Mouse (Mus musculus): ENCODE results near the gene Fam50b. TPM values are rescaled to one million over a fixed set of nuclear protein-coding genes. Genes with fewer than 3 reads are reported as not detected.

The Fam50b gene
- polyA plus RNA-seq, 1 experiment from 2014 or later, result 0.12 TPM

- Histone ChIP-seq H3K27me3 (ENCODE audit: insufficient read depth, poor library complexity, severe bottlenecking) (no peaks in the 10 kb centered on the region), H3K4me3 (no peak overlapping the region), H3K36me3 (no peaks in the 10 kb centered on the region), H3K9me3 (no peaks in the 10 kb centered on the region), H3K4me1 (replicated peaks) (0 out of 2 replicates have a peak, but pooled peaks cover 3% of the 10 kb centered on the region), H3K27ac (no peak overlapping the region; the same call in 1 of the 2 replicates)
- 79% methylated on average over 4 of the region's 4 CpGs for WGBS
- no peak for DNase-seq (ENCODE audit: low spot score)
Measured at GRCm38 (mm10) chr13:34781611-34782009, 47.0 kb downstream of the Fam50b start.

GRCm38 (mm10) chr13:34784818-34785217 is 50.2 kb downstream of the Fam50b start:
- 0 out of 2 replicates have a peak, but pooled peaks cover 7% of the 10 kb centered on the region for H3K4me1 ChIP-seq (replicated peaks)
- no peak for DNase-seq (ENCODE audit: low spot score)
- no peak overlapping the region for H3K27ac ChIP-seq
- 87% methylated on average over 8 of the region's 8 CpGs for WGBS
- H3K9me3 ChIP-seq, result no peaks in the 10 kb centered on the region
- H3K36me3 ChIP-seq, result no peaks in the 10 kb centered on the region
- no peak overlapping the region for H3K4me3 ChIP-seq
- no peaks in the 10 kb centered on the region for H3K27me3 ChIP-seq (ENCODE audit: insufficient read depth, poor library complexity, severe bottlenecking)

- Histone ChIP-seq H3K4me3 (no peak overlapping the region), H3K9me3 (no peaks in the 10 kb centered on the region), H3K27ac (no peak overlapping the region), H3K4me1 (replicated peaks) (0 out of 2 replicates have a peak, but pooled peaks cover 4% of the 10 kb centered on the region), H3K36me3 (no peaks in the 10 kb centered on the region), H3K27me3 (ENCODE audit: insufficient read depth, poor library complexity, severe bottlenecking) (no peaks in the 10 kb centered on the region)
- no peak for DNase-seq (ENCODE audit: low spot score)
- 90% methylated on average over 5 of the region's 5 CpGs for WGBS
Measured at GRCm38 (mm10) chr13:34786634-34787033, 52.0 kb downstream of the Fam50b start.

GRCm38 (mm10) chr13:34787546-34787945 is 52.9 kb downstream of the Fam50b start:
- no peaks in the 10 kb centered on the region for H3K27me3 ChIP-seq (ENCODE audit: insufficient read depth, poor library complexity, severe bottlenecking)
- 68% methylated on average over 5 of the region's 5 CpGs for WGBS
- H3K27ac ChIP-seq, result no peak overlapping the region
- H3K9me3 ChIP-seq, result no peaks in the 10 kb centered on the region
- 0 out of 2 replicates have a peak, but pooled peaks cover 4% of the 10 kb centered on the region for H3K4me1 ChIP-seq (replicated peaks)
- DNase-seq (ENCODE audit: low spot score), result no peak
- no peak overlapping the region for H3K4me3 ChIP-seq
- no peaks in the 10 kb centered on the region for H3K36me3 ChIP-seq

GRCm38 (mm10) chr13:34789176-34789818 is 54.6 kb downstream of the Fam50b start:
- Histone ChIP-seq H3K36me3 (no peaks in the 10 kb centered on the region), H3K4me3 (no peak overlapping the region), H3K27ac (no peak overlapping the region), H3K27me3 (ENCODE audit: insufficient read depth, poor library complexity, severe bottlenecking) (no peaks in the 10 kb centered on the region), H3K9me3 (no peaks in the 10 kb centered on the region), H3K4me1 (replicated peaks) (0 out of 2 replicates have a peak, but pooled peaks cover 4% of the 10 kb centered on the region)
- no peak for DNase-seq (ENCODE audit: low spot score)
- 87% methylated on average over 3 of the region's 3 CpGs for WGBS

GRCm38 (mm10) chr13:34793066-34793465 is 58.4 kb downstream of the Fam50b start:
- Histone ChIP-seq H3K27ac (no peak overlapping the region), H3K9me3 (no peaks in the 10 kb centered on the region), H3K27me3 (ENCODE audit: insufficient read depth, poor library complexity, severe bottlenecking) (no peaks in the 10 kb centered on the region), H3K36me3 (no peaks in the 10 kb centered on the region), H3K4me3 (no peak overlapping the region), H3K4me1 (replicated peaks) (0 out of 2 replicates have a peak, but pooled peaks cover under 1% of the 10 kb centered on the region)
- DNase-seq (ENCODE audit: low spot score), result no peak
- WGBS, result 85% methylated on average over 7 of the region's 7 CpGs

GRCm38 (mm10) chr13:34793816-34794215 is 59.2 kb downstream of the Fam50b start:
- no peaks in the 10 kb centered on the region for H3K36me3 ChIP-seq
- H3K4me3 ChIP-seq, result no peak overlapping the region
- no peaks in the 10 kb centered on the region for H3K9me3 ChIP-seq
- H3K27me3 ChIP-seq (ENCODE audit: insufficient read depth, poor library complexity, severe bottlenecking), result no peaks in the 10 kb centered on the region
- no peak overlapping the region for H3K27ac ChIP-seq
- H3K4me1 ChIP-seq (replicated peaks), result no peaks in the 10 kb centered on the region
- WGBS, result 43% methylated on average over 2 of the region's 2 CpGs
- DNase-seq (ENCODE audit: low spot score), result peak; percentile 29

- Histone ChIP-seq H3K4me1 (replicated peaks) (no peaks in the 10 kb centered on the region), H3K9me3 (no peaks in the 10 kb centered on the region), H3K27me3 (ENCODE audit: insufficient read depth, poor library complexity, severe bottlenecking) (no peaks in the 10 kb centered on the region), H3K36me3 (no peaks in the 10 kb centered on the region), H3K27ac (no peak overlapping the region), H3K4me3 (no peak overlapping the region)
- no peak for DNase-seq (ENCODE audit: low spot score)
- whole genome bisulfite sequencing, result 78% methylated on average over 2 of the region's 2 CpGs
Measured at GRCm38 (mm10) chr13:34794426-34794825, 59.8 kb downstream of the Fam50b start.

Other genes with a start within 250 kb of the Fam50b start
- 3.2 and 3.6 TPM in 2 replicates for gene Pxdc1, start 81.4 kb upstream of the Fam50b start, polyA plus RNA-seq (2016; fragmentation: Nextera tagmentation; extraction: Ambion mirVana)
- 44.9 and 71.1 TPM in 2 replicates for gene Prpf4b, start 140.5 kb downstream of the Fam50b start, polyA plus RNA-seq (2016; fragmentation: Nextera tagmentation; extraction: Ambion mirVana)
- 1.3 and 1.4 TPM in 2 replicates for gene Fam217a, start 189.5 kb downstream of the Fam50b start, polyA plus RNA-seq (2016; fragmentation: Nextera tagmentation; extraction: Ambion mirVana)
- not detected in 2 replicates for gene 4933417A18Rik, start 189.6 kb downstream of the Fam50b start, polyA plus RNA-seq (2016; fragmentation: Nextera tagmentation; extraction: Ambion mirVana)
- 0.27 and 0.60 TPM in 2 replicates for gene Eci3, start 229.0 kb downstream of the Fam50b start, polyA plus RNA-seq (2016; fragmentation: Nextera tagmentation; extraction: Ambion mirVana)

All from hindbrain, embryonic 10.5 days (tissue).